Mouse (Mus musculus) liver, embryonic 14.5 days (tissue): Measurements from ENCODE around the gene Cldn9. TPM values are rescaled to one million over a fixed set of nuclear protein-coding genes. Genes with fewer than 3 reads are reported as not detected.
A peak's percentile ranks its signal among the peaks of the same experiment; 100 is the strongest.

ENCODE experiments used
- ATAC-seq: fragments of 200-750 bp; cut with Nextera tagmentation; 2 replicates; pipeline ENCODE4 v1.8.0; 2017; ENCODE audit warnings: moderate number of reproducible peaks, mild to moderate bottlenecking, moderate library complexity; ENCODE audit not compliant: insufficient read depth
- DNase-seq, 3 experiments: peaks; one replicate each; pipeline ENCODE4 v3.0.0-alpha.2; 2012 to 2013; ENCODE audit warnings: low read depth in 3 of 3, low spot score in 3 of 3
- H3K27ac ChIP-seq: fragments of 300-500 bp; sonication (generic); 2 replicates; pipeline ENCODE4 v1.5.1; 2014; ENCODE audit warnings: moderate library complexity, mild to moderate bottlenecking, control low read depth, inconsistent platforms
- H3K27me3 ChIP-seq: fragments of 300-500 bp; sonication (generic); 2 replicates; pipeline ENCODE4 v1.6.1; 2014; ENCODE audit warnings: mild to moderate bottlenecking, low read length, moderate library complexity; ENCODE audit not compliant: control insufficient read depth, insufficient read depth
- H3K36me3 ChIP-seq: fragments of 300-500 bp; sonication (generic); replicated peaks from 2 replicates; pipeline ENCODE4 v1.6.1; 2014; ENCODE audit warnings: low read depth; ENCODE audit not compliant: control insufficient read depth, insufficient read depth
- H3K4me1 ChIP-seq, 2 experiments: fragments of 200-500 bp in 1 of 2; fragments of 300-500 bp in 1 of 2; sonication (generic) in 1 of 2; replicated peaks; 2 replicates each; pipeline ENCODE4 v1.6.1; 2012 to 2014; ENCODE audit warnings: antibody characterized with exemption in 1 of 2, inconsistent platforms in 1 of 2, low read length in 1 of 2; ENCODE audit not compliant: control insufficient read depth in 2 of 2, insufficient read depth in 2 of 2
- H3K4me2 ChIP-seq: fragments of 300-500 bp; sonication (generic); 2 replicates; pipeline ENCODE4 v1.6.1; 2014; ENCODE audit warnings: low read depth, mild to moderate bottlenecking, control low read depth, moderate library complexity
- H3K4me3 ChIP-seq, 2 experiments: fragments of 200-500 bp in 1 of 2; fragments of 300-500 bp in 1 of 2; sonication (generic) in 1 of 2; 2 replicates each; pipeline ENCODE4 v1.5.1; 2012 to 2014; ENCODE audit warnings: low read depth in 2 of 2, low read length in 2 of 2, mild to moderate bottlenecking in 2 of 2, control low read depth in 1 of 2, inconsistent platforms in 1 of 2, moderate library complexity in 1 of 2; ENCODE audit not compliant: insufficient read depth in 1 of 2
- H3K9ac ChIP-seq: fragments of 300-500 bp; sonication (generic); replicated peaks from 2 replicates; pipeline ENCODE4 v1.6.1; 2014; ENCODE audit warnings: mild to moderate bottlenecking, control low read depth, moderate library complexity
- H3K9me3 ChIP-seq: fragments of 300-500 bp; sonication (generic); 2 replicates; pipeline ENCODE4 v1.6.1; 2016; ENCODE audit warnings: low read length, mixed read lengths; ENCODE audit not compliant: control insufficient read depth
- CTCF ChIP-seq: IDR thresholded peaks from 2 replicates; pipeline ENCODE4 v1.5.1; 2016; ENCODE audit warnings: antibody characterized with exemption, low read depth, control low read depth
- EP300 ChIP-seq: IDR thresholded peaks from 2 replicates; pipeline ENCODE4 v1.6.1; 2016; ENCODE audit warnings: antibody characterized with exemption, low read depth
- WGBS: fragments of 180-500 bp; shearing (Covaris S2); extraction: QIAGEN DNeasy Blood & Tissue Kit; methylation state at CpG from one replicate; pipeline ENCODE4 v1.1.7; 2014; ENCODE audit not compliant: insufficient replicate concordance; 5-methylcytosine and 5-hydroxymethylcytosine counted together
- polyA plus RNA-seq, 2 experiments: library from polyadenylated mRNA; depleted of rRNA in 1 of 2; stranded (reverse) in 1 of 2; unstranded in 1 of 2; fragments of >200 nt; fragmentation: Nextera tagmentation in 1 of 2; extraction: Ambion mirVana in 1 of 2; gene quantifications; 2 replicates each; pipeline versions ENCODE4 v1.2.1 to v1.2.3; 2012 to 2014

Cldn9 gene
- 0.04 TPM in 2 replicates for polyA plus RNA-seq (2012; rRNA removed)
- 0.21 TPM in 1 of 2 replicates, not detected in the other for polyA plus RNA-seq (2014; fragmentation: Nextera tagmentation; extraction: Ambion mirVana)

DNA sequence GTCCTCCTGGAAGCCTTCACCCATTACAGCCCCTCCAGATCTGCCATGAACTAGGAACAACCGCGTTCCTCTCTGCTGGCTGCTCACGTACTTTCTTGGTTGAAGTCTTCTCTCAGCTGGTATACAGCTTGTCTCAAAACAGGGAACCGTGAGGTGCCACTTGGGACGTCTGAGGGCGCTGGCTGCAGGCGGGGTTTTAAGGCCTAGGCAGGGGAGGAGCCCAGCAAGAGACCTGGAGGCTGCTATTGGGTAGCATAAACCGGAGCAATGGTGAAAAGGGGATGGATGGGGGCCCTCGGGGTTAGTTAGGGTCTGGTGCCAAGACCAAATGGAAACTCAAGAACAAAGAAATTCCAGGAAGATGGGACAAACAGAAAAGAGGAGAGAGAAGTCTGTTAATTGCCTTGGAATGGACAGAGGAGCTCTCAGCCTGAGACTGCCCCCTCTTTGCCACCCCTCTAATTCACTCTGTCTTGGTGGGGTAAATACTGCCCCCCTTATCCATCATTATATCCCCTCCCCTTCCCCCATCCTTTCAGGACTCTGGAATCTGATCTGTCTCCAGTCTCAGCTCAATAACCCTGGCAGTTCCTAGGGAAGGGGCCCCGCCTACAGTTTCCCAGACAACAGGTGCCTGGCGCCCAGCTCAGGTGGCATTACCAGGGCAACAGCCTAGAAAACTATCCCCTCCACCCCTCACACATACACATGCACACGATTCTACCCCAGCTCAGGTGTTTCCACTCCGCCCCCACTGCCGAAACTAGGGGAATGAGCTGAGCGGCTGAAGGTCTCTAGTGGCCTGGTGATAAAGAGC lies at the start of gene Cldn9:
Gene Cldn9, minus strand, starts transcription at position 171 of the 817 bp plus-strand sequence.
- 26% methylated on average over 15 of the region's 15 CpGs for WGBS
- Histone ChIP-seq H3K9me3 (no peaks in the 10 kb centered on the region), H3K4me2 (no peak within 1 kb of the TSS), H3K4me1 (0 out of 4 replicates have a peak, but pooled peaks cover 0 to 2% of the 10 kb centered on the region in 2 experiments), H3K27ac (no peak within 1 kb of the TSS), H3K4me3 (no peak within 1 kb of the TSS), H3K9ac (no peak within 1 kb of the TSS), H3K27me3 (peaks cover 49% of the 10 kb centered on the region), H3K36me3 (no peaks in the 10 kb centered on the region)
- no peak for TF ChIP-seq EP300
- TF ChIP-seq CTCF = no peak
- DNase-seq = no peak
- no peak for ATAC-seq

DNA sequence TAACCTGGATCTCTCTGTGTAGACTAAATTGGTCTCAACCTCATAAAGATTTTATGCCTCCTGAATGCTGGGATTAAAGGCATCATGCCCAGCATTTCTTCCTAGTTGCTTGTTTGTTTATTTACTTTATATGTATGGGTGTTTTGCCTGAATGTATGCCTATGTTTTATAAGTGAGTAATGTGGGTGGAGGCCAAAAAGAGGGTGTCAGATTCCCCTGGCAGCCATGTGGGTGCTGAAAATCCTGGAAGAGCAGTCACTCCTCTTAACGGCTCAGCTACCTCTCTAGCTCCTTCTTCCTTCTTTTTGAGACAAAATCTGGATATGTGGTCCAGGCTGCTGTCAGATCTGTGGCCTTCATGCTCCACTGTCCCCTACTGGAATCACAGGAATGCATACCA lies 46.6 kb upstream of the Cldn9 start:
- Histone ChIP-seq H3K4me1 (peaks cover 5 to 11% of the 10 kb centered on the region in 2 experiments), H3K4me2 (no peak overlapping the region), H3K36me3 (peaks cover 3% of the 10 kb centered on the region), H3K4me3 (no peak overlapping the region), H3K27me3 (no peaks in the 10 kb centered on the region), H3K9me3 (no peaks in the 10 kb centered on the region), H3K9ac (no peak overlapping the region), H3K27ac (no peak overlapping the region)
- ATAC-seq (no peak), DNase-seq (no peak)
- 58% methylated on average over 1 of the region's 1 CpGs for WGBS
- TF ChIP-seq CTCF = no peak
- TF ChIP-seq EP300 = no peak

DNA sequence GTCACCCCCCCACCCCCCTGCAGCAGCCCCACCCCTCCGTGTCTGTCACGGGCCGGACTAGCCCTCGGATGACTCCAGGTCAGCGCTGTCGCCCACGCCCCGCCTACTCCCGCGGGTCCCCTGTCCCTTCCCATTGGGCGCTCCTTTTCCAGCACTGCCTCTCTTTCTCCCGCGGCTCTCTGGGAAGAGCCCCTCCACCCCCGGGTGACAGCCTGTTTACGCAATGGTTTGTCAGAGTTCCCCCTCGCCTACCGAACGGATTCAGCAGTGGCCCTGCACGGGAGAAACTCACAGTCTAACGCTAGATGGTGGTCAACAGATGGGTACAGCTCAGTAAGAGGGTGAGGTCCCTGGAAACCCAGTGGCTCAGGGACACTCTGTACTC lies 42.9 kb upstream of the Cldn9 start:
- under 1% methylated on average over 20 of the region's 20 CpGs for WGBS
- H3K4me1 ChIP-seq = peaks cover 8 to 15% of the 10 kb centered on the region in 2 experiments
- H3K27ac ChIP-seq = peak overlapping the region; percentile 42
- DNase-seq = peak; percentile 58 to 73 (median 60)
- H3K9ac ChIP-seq = peak overlapping the region; percentile 84
- H3K4me3 ChIP-seq = peak overlapping the region; percentile 67 to 71
- H3K4me2 ChIP-seq = peak overlapping the region; percentile 80
- TF ChIP-seq EP300 = no peak
- TF ChIP-seq CTCF = peak; percentile 52
- H3K36me3 ChIP-seq = no peaks in the 10 kb centered on the region
- no peaks in the 10 kb centered on the region for H3K27me3 ChIP-seq
- peak; percentile 84 for ATAC-seq
- H3K9me3 ChIP-seq = no peaks in the 10 kb centered on the region

DNA sequence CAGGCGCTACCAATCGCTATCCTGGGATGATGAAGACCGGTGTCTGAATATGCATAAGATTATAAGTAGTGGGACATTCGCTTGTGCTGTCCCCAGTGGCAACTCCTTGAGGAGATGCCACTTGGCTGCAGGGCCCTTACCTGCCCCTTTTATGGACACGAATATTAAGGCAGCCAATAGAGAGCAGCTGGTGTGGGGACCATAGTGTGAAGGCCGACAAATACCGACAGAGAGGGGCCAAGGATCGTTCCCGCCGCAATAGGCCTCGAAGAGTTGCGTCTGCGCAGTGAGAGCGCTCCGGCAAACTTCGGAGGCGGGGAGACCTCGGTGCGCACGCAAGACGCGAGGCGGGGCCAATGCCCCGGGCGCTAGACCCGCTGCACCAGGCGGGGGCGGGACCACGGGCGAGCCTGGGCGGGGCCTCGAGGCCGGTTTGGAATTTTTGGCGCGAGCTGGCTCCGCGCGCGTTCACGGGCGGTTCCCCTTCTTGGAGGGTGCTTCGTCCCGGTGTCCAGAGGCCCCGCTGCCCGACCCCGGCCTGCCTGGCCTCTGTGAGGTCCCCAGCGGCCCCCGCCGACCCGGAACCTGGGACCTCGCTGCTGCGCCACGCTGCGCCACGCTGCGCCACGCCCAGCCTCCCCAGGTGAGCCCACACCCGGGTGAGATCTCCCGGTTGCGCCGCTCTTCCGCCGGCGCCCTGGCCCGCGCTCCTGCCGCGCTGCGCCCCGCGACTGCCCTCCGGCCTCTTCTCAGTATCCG lies 42.4 kb upstream of the Cldn9 start, which contains the start of gene Pkmyt1:
Gene Pkmyt1, plus strand, starts transcription at position 338 of the 759 bp plus-strand sequence.
- peak; percentile 92 for ATAC-seq
- H3K4me1 ChIP-seq = peaks cover 8 to 18% of the 10 kb centered on the region in 2 experiments
- H3K27ac ChIP-seq = peak within 1 kb of the TSS; percentile 78
- TF ChIP-seq EP300 (no peak), CTCF (0 out of 2 replicates have a peak, but pooled peaks have one; percentile 6)
- H3K9ac ChIP-seq = peak within 1 kb of the TSS; percentile 84
- 2% methylated on average over 72 of the region's 73 CpGs for WGBS
- H3K9me3 ChIP-seq = no peaks in the 10 kb centered on the region
- peak within 1 kb of the TSS; percentile 67 to 71 for H3K4me3 ChIP-seq
- H3K27me3 ChIP-seq = no peaks in the 10 kb centered on the region
- H3K36me3 ChIP-seq = no peaks in the 10 kb centered on the region
- DNase-seq = peak; percentile 86 to 89 (median 87)
- H3K4me2 ChIP-seq = peak within 1 kb of the TSS; percentile 80

DNA sequence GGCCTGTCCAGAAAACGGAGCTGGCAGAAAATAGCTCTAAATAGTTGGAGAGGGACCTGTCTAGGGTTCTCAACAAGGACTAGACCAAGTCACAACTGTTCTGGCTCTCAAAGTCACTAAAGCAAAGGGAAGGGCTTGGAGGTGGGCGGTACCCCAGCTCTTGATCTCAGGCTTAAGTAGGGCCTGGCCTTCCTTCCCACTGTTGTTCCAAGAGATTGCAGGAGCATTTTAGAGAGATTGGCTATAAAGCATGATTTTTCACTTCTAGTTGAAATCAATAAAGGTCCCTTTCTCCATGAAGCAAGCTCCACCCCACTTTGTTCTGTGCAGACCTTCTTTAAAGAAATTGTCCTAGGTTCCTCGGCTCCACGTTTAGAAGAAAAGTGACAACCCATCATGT lies 41.7 kb upstream of the Cldn9 start:
- H3K36me3 ChIP-seq = no peaks in the 10 kb centered on the region
- TF ChIP-seq EP300 (no peak), CTCF (no peak)
- no peaks in the 10 kb centered on the region for H3K27me3 ChIP-seq
- ATAC-seq (no peak), DNase-seq (no peak)
- H3K9me3 ChIP-seq = no peaks in the 10 kb centered on the region
- peak overlapping the region; percentile 78 for H3K27ac ChIP-seq
- H3K4me1 ChIP-seq = peaks cover 8 to 18% of the 10 kb centered on the region in 2 experiments
- H3K9ac ChIP-seq = peak overlapping the region; percentile 82
- peak overlapping the region; percentile 80 for H3K4me2 ChIP-seq
- peak overlapping the region; percentile 67 to 68 for H3K4me3 ChIP-seq
- WGBS = 45% methylated on average over 4 of the region's 4 CpGs
